Mouse (Mus musculus): ENCODE data around the gene Adarb2.

GRCm38 (mm10) chr13:8745596-8745995, 542.9 kb downstream of the Adarb2 start:
- TF ChIP-seq GATA1 (IDR thresholded peaks at IDR 0.05; ENCODE audit: low read length) (no peak), TAL1 (IDR thresholded peaks at IDR 0.05; ENCODE audit: low read length) (no peak)
